Mouse (Mus musculus) C2C12 (cell line): ENCODE measurements around the gene Kbtbd12. TPM values are rescaled to one million over a fixed set of nuclear protein-coding genes. Genes with fewer than 3 reads are reported as not detected.

Source experiments
- H3K27me3 ChIP-seq: one replicate; pipeline ENCODE4 v1.6.1; 2011; ENCODE audit not compliant: control insufficient read depth, insufficient read depth, insufficient read length
- H3K36me3 ChIP-seq: one replicate; pipeline ENCODE4 v1.6.1; 2011; ENCODE audit not compliant: control insufficient read depth, insufficient read depth
- H3K4me3 ChIP-seq: one replicate; pipeline ENCODE4 v1.5.1; 2011; ENCODE audit warnings: mild to moderate bottlenecking, control low read depth; ENCODE audit not compliant: poor library complexity, insufficient read depth, severe bottlenecking
- H3K79me2 ChIP-seq: one replicate; pipeline ENCODE4 v1.6.1; 2011; ENCODE audit not compliant: control insufficient read depth, insufficient read depth
- H3K79me3 ChIP-seq: one replicate; pipeline ENCODE4 v1.6.1; 2011; ENCODE audit warnings: low read depth, control low read depth
- H3ac ChIP-seq: one replicate; pipeline ENCODE3; 2011; ENCODE audit warnings: low read depth; ENCODE audit not compliant: control insufficient read depth, insufficient read length
- CEBPB ChIP-seq: IDR thresholded peaks from one replicate; pipeline ENCODE4 v1.6.1; 2011; ENCODE audit warnings: low read depth, mild to moderate bottlenecking, control low read depth, moderate library complexity
- CTCF ChIP-seq: IDR thresholded peaks from one replicate; pipeline ENCODE4 v1.5.1; 2011; ENCODE audit not compliant: control insufficient read depth, insufficient read depth, insufficient read length
- FOSL1 ChIP-seq: IDR thresholded peaks from one replicate; pipeline ENCODE4 v1.8.0; 2011; ENCODE audit warnings: mild to moderate bottlenecking, low read length; ENCODE audit not compliant: poor library complexity, insufficient read depth, severe bottlenecking
- MAX ChIP-seq: IDR thresholded peaks from one replicate; pipeline ENCODE4 v1.6.1; 2011; ENCODE audit warnings: mild to moderate bottlenecking, control low read depth
- MYOD1 ChIP-seq: IDR thresholded peaks from one replicate; pipeline ENCODE4 v1.6.1; 2011; ENCODE audit warnings: low read depth; ENCODE audit not compliant: control insufficient read depth, insufficient read length
- MYOG ChIP-seq: IDR thresholded peaks from one replicate; pipeline ENCODE4 v1.6.1; 2011; ENCODE audit not compliant: control insufficient read depth, insufficient read length; ENCODE audit errors: extremely low read depth
- USF1 ChIP-seq: IDR thresholded peaks from one replicate; pipeline ENCODE4 v1.6.1; 2011; ENCODE audit warnings: low read depth, mild to moderate bottlenecking, control low read depth, moderate library complexity
- polyA plus RNA-seq: library from polyadenylated mRNA; unstranded; fragments of >200 nt; fragmentation: generic; extraction: Trizol; gene quantifications from one replicate; pipeline ENCODE4 v1.2.1, GENCODE M21; 2012; ENCODE audit warnings: missing spikeins

Kbtbd12 gene
- polyA plus RNA-seq, 1 experiment, result 1.6 TPM

DNA sequence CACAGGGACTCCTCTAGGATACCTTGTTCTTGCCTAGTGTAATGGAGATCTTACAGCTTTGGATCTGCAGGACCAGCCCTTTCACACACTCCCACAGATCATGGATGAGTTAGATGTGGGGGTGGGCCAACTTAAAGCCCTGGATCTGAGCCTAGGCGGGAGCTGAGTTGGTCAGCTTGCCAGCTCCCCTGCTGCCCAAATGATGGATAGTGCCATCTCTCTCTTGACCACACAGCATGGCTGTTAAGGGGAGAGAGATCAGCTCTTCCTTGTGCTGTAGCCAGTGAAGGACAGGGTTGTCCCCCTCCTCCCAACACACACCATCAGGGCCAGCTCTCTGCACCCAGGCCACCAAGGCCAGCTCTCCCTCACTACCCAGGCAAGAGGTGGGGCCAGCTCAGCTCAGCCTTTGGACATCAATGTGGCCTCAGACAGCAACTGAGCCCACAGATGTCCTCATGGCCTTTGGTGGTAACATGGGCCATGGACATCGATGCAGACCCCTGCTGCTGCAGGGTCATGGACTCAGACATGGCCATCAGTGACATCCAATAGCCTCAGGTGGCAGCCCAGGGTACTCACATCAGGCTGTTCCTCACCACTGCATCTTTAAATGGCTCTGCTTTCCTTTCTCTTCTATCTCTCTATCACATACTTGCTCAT, 97.5 kb downstream of the Kbtbd12 start:
- Histone ChIP-seq H3K36me3 (no peaks in the 10 kb centered on the region), H3K79me2 (no peaks in the 10 kb centered on the region), H3K27me3 (peaks cover 4% of the 10 kb centered on the region), H3ac (no peak overlapping the region), H3K4me3 (no peak overlapping the region), H3K79me3 (no peaks in the 10 kb centered on the region)
- TF ChIP-seq CEBPB (no peak), MYOD1 (no peak), USF1 (no peak), CTCF (no peak), MYOG (no peak), FOSL1 (no peak), MAX (no peak)

DNA sequence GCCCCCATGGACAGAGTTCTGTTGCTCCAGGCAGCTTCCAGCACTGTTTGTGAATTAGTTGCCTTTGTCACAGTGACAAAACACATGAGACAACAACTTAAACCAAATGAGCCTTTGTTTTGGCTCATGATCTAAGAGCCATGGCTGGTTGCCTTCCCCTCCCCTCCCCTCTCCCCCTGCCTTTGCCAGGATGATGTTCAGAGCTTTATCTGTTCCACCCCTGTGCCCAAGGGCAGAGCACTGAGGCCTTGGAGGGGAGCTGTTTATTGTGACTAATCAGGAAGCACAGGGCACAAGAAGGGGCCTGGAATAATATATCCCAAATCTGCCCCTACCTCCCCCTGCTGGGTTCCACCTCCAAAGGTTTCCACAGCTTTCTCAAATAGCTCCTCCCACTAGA, 107.4 kb downstream of the Kbtbd12 start:
- TF ChIP-seq MYOD1, result no peak
- no peak for TF ChIP-seq USF1
- TF ChIP-seq MYOG, result no peak
- TF ChIP-seq CEBPB, result no peak
- TF ChIP-seq MAX, result no peak
- no peak for TF ChIP-seq CTCF
- TF ChIP-seq FOSL1, result no peak
- H3K79me2 ChIP-seq, result no peaks in the 10 kb centered on the region
- H3K4me3 ChIP-seq, result no peak overlapping the region
- no peak overlapping the region for H3ac ChIP-seq
- H3K27me3 ChIP-seq, result peaks cover 32% of the 10 kb centered on the region
- H3K36me3 ChIP-seq, result no peaks in the 10 kb centered on the region
- H3K79me3 ChIP-seq, result no peaks in the 10 kb centered on the region

DNA sequence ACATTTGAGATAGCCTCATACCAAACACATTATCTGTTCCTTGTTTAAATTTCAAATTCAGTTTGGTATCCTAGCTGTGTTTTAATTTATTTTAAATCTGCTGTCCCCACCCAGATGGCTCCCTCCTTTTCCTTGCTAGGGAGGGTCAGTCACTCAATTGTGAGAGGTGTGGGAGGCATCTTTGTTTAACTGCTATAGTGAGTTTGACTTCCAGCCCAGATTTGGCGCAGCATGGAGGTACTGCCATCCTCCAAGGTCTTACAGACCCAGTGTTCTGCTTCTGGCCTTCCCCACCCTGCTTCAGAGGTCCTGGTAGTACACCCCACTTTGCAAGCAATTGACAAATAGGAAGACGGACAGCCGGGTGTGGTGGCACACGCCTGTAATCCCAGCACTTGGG, 113.7 kb downstream of the Kbtbd12 start:
- Histone ChIP-seq H3K79me3 (no peaks in the 10 kb centered on the region), H3K27me3 (peaks cover 24% of the 10 kb centered on the region), H3ac (no peak overlapping the region), H3K79me2 (no peaks in the 10 kb centered on the region), H3K4me3 (no peak overlapping the region), H3K36me3 (no peaks in the 10 kb centered on the region)
- TF ChIP-seq MYOD1 (no peak), MYOG (no peak), CTCF (no peak), USF1 (no peak), MAX (no peak)

DNA sequence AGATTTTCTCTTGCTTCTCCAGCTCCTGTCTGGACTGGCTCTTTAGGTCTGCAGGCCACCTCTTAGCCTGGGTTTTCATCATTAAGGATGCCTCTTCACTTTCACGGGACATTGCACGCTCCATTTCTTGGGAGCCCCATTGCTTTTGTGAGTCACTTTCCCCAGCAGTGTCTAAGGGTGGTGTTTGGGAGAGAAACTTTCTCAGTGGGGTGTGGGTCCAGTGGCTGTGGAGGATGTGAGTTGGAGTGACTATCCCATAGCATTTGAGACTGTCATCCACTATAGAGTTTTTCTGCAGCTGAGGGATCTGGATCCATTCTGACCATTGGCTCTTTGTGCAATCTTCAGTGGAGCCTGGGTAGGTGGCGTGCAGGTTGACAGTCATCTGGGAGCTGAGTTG, 114.3 kb downstream of the Kbtbd12 start:
- Histone ChIP-seq H3K36me3 (no peaks in the 10 kb centered on the region), H3ac (no peak overlapping the region), H3K79me2 (peaks cover 2% of the 10 kb centered on the region), H3K27me3 (peaks cover 20% of the 10 kb centered on the region), H3K4me3 (no peak overlapping the region), H3K79me3 (peaks cover under 1% of the 10 kb centered on the region)
- TF ChIP-seq USF1, result no peak
- no peak for TF ChIP-seq CEBPB
- TF ChIP-seq MAX, result no peak
- TF ChIP-seq CTCF, result no peak
- TF ChIP-seq FOSL1, result no peak
- TF ChIP-seq MYOD1, result no peak
- no peak for TF ChIP-seq MYOG

DNA sequence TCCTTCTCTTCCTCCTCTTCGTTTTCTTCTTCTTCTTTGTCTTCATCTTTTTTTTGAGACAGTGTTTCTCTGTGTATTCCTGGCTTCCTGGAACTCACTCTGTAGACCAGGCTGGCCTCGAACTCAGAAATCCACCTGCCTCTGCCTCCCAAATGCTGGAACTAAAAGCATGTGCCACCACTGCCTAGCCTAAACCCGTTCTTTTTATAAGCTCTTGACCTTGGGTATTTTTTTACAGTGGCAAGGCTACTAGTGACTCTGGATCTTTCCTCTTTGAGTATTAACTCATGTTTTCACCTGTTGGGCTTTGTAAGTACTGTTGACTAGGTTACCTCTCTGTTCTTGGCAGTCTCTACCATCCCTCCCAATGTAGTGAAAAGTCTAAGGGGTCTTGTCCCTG, 114.7 kb downstream of the Kbtbd12 start:
- H3K79me2 ChIP-seq, result peaks cover 6% of the 10 kb centered on the region
- TF ChIP-seq CEBPB (no peak), MAX (no peak), FOSL1 (no peak), USF1 (no peak), CTCF (no peak), MYOD1 (no peak), MYOG (no peak)
- H3K4me3 ChIP-seq, result no peak overlapping the region
- H3K27me3 ChIP-seq, result peaks cover 16% of the 10 kb centered on the region
- no peaks in the 10 kb centered on the region for H3K36me3 ChIP-seq
- peaks cover 5% of the 10 kb centered on the region for H3K79me3 ChIP-seq
- H3ac ChIP-seq, result no peak overlapping the region

DNA sequence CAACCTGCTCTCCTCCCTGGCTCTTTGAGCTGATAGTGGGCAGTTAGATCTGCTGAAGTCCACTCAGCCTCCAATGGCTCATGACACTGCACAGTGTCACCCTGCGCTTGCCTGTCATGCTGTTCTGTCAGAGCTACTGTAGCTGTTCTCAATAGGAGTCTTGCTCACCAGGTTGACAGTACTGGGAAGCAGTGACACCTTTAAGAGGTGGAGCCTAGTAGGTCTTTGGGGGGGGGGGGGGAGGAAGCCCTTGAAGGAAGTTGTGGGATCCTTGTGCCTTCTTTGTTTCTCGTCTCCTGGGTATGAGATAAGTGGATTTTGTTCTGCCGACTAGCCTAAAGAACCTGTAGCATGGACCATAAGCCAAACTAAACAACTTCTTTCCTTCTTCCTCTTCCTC, 115.1 kb downstream of the Kbtbd12 start:
- Histone ChIP-seq H3K36me3 (no peaks in the 10 kb centered on the region), H3K27me3 (peaks cover 11% of the 10 kb centered on the region), H3K4me3 (no peak overlapping the region), H3K79me3 (peaks cover 9% of the 10 kb centered on the region), H3K79me2 (peaks cover 10% of the 10 kb centered on the region), H3ac (no peak overlapping the region)
- TF ChIP-seq FOSL1 (no peak), USF1 (no peak), MAX (no peak), CEBPB (no peak), CTCF (no peak), MYOD1 (no peak), MYOG (no peak)
